Mouse (Mus musculus): ENCODE results near the gene Plcb2. TPM values are rescaled to one million over a fixed set of nuclear protein-coding genes. Genes with fewer than 3 reads are reported as not detected.

The Plcb2 gene
- polyA plus RNA-seq, 1 experiment: 1.1 TPM

- DNase-seq (ENCODE audit: low read depth): no peak
- no peak for TF ChIP-seq CTCF (IDR thresholded peaks at IDR 0.05; ENCODE audit: borderline replicate concordance, extremely low read depth, insufficient read depth, insufficient read length)
- TF ChIP-seq POLR2A (IDR thresholded peaks at IDR 0.05; ENCODE audit: borderline replicate concordance, extremely low read depth, insufficient read depth, insufficient read length, poor library complexity, severe bottlenecking): no peak
Measured at GRCm38 (mm10) chr2:118762784-118763148, 34.5 kb upstream of the Plcb2 start.

GRCm38 (mm10) chr2:118761906-118762783, 33.9 kb upstream of the Plcb2 start, which contains the start of gene Ccdc9b:
Gene Ccdc9b, minus strand, starts transcription at chr2:118762661.
- TF ChIP-seq CTCF (IDR thresholded peaks at IDR 0.05; ENCODE audit: borderline replicate concordance, extremely low read depth, insufficient read depth, insufficient read length) (no peak), POLR2A (IDR thresholded peaks at IDR 0.05; ENCODE audit: borderline replicate concordance, extremely low read depth, insufficient read depth, insufficient read length, poor library complexity, severe bottlenecking) (peak; percentile 43; the same call in 1 of the 2 replicates)
- peak; percentile 97 for DNase-seq (ENCODE audit: low read depth)

GRCm38 (mm10) chr2:118761358-118761757, 33.1 kb upstream of the Plcb2 start:
- peak; percentile 29 for DNase-seq (ENCODE audit: low read depth)
- TF ChIP-seq POLR2A (IDR thresholded peaks at IDR 0.05; ENCODE audit: borderline replicate concordance, extremely low read depth, insufficient read depth, insufficient read length, poor library complexity, severe bottlenecking): no peak
- TF ChIP-seq CTCF (IDR thresholded peaks at IDR 0.05; ENCODE audit: borderline replicate concordance, extremely low read depth, insufficient read depth, insufficient read length): peak; percentile 16; the same call in 1 of the 2 replicates

- TF ChIP-seq CTCF (IDR thresholded peaks at IDR 0.05; ENCODE audit: borderline replicate concordance, extremely low read depth, insufficient read depth, insufficient read length): no peak
- no peak for TF ChIP-seq POLR2A (IDR thresholded peaks at IDR 0.05; ENCODE audit: borderline replicate concordance, extremely low read depth, insufficient read depth, insufficient read length, poor library complexity, severe bottlenecking)
- no peak for DNase-seq (ENCODE audit: low read depth)
Measured at GRCm38 (mm10) chr2:118760311-118761025, 32.2 kb upstream of the Plcb2 start.

GRCm38 (mm10) chr2:118759828-118760227, 31.6 kb upstream of the Plcb2 start:
- TF ChIP-seq CTCF (IDR thresholded peaks at IDR 0.05; ENCODE audit: borderline replicate concordance, extremely low read depth, insufficient read depth, insufficient read length) (peak; percentile 80), POLR2A (IDR thresholded peaks at IDR 0.05; ENCODE audit: borderline replicate concordance, extremely low read depth, insufficient read depth, insufficient read length, poor library complexity, severe bottlenecking) (no peak)
- peak; percentile 85 for DNase-seq (ENCODE audit: low read depth)

GRCm38 (mm10) chr2:118756103-118756502, 27.9 kb upstream of the Plcb2 start:
- TF ChIP-seq POLR2A (IDR thresholded peaks at IDR 0.05; ENCODE audit: borderline replicate concordance, extremely low read depth, insufficient read depth, insufficient read length, poor library complexity, severe bottlenecking): no peak
- no peak for TF ChIP-seq CTCF (IDR thresholded peaks at IDR 0.05; ENCODE audit: borderline replicate concordance, extremely low read depth, insufficient read depth, insufficient read length)
- no peak for DNase-seq (ENCODE audit: low read depth)

GRCm38 (mm10) chr2:118755407-118755806, 27.2 kb upstream of the Plcb2 start:
- TF ChIP-seq CTCF (IDR thresholded peaks at IDR 0.05; ENCODE audit: borderline replicate concordance, extremely low read depth, insufficient read depth, insufficient read length): no peak
- DNase-seq (ENCODE audit: low read depth): no peak

GRCm38 (mm10) chr2:118754143-118754542, 25.9 kb upstream of the Plcb2 start:
- DNase-seq (ENCODE audit: low read depth): no peak
- TF ChIP-seq POLR2A (IDR thresholded peaks at IDR 0.05; ENCODE audit: borderline replicate concordance, extremely low read depth, insufficient read depth, insufficient read length, poor library complexity, severe bottlenecking) (no peak), CTCF (IDR thresholded peaks at IDR 0.05; ENCODE audit: borderline replicate concordance, extremely low read depth, insufficient read depth, insufficient read length) (no peak)

GRCm38 (mm10) chr2:118752792-118753108, 24.5 kb upstream of the Plcb2 start:
- TF ChIP-seq POLR2A (IDR thresholded peaks at IDR 0.05; ENCODE audit: borderline replicate concordance, extremely low read depth, insufficient read depth, insufficient read length, poor library complexity, severe bottlenecking) (no peak), CTCF (IDR thresholded peaks at IDR 0.05; ENCODE audit: borderline replicate concordance, extremely low read depth, insufficient read depth, insufficient read length) (no peak)

GRCm38 (mm10) chr2:118751896-118752791, 23.9 kb upstream of the Plcb2 start:
- no peak for TF ChIP-seq CTCF (IDR thresholded peaks at IDR 0.05; ENCODE audit: borderline replicate concordance, extremely low read depth, insufficient read depth, insufficient read length)
- no peak for TF ChIP-seq POLR2A (IDR thresholded peaks at IDR 0.05; ENCODE audit: borderline replicate concordance, extremely low read depth, insufficient read depth, insufficient read length, poor library complexity, severe bottlenecking)

More at GRCm38 (mm10) chr2:118752792-118753108, 24.5 kb upstream of the Plcb2 start:
- no peak for DNase-seq (ENCODE audit: low read depth)

GRCm38 (mm10) chr2:118750476-118750875, 22.2 kb upstream of the Plcb2 start:
- DNase-seq (ENCODE audit: low read depth): no peak
- TF ChIP-seq POLR2A (IDR thresholded peaks at IDR 0.05; ENCODE audit: borderline replicate concordance, extremely low read depth, insufficient read depth, insufficient read length, poor library complexity, severe bottlenecking): no peak
- no peak for TF ChIP-seq CTCF (IDR thresholded peaks at IDR 0.05; ENCODE audit: borderline replicate concordance, extremely low read depth, insufficient read depth, insufficient read length)

More at GRCm38 (mm10) chr2:118751896-118752791, 23.9 kb upstream of the Plcb2 start:
- DNase-seq (ENCODE audit: low read depth): peak; percentile 40
